Mouse (Mus musculus) midbrain, embryonic 14.5 days (tissue): ENCODE results near the gene Samd4. TPM values are rescaled to one million over a fixed set of nuclear protein-coding genes. Genes with fewer than 3 reads are reported as not detected.

Experiments
- ATAC-seq: fragments of 200-750 bp; cut with Nextera tagmentation; 2 replicates; pipeline ENCODE4 v1.8.0; 2017; ENCODE audit warnings: moderate number of reproducible peaks, moderate library complexity; ENCODE audit not compliant: low FRiP score, low TSS enrichment
- DNase-seq: peaks from one replicate; pipeline ENCODE4 v3.0.0-alpha.2; 2015
- H3K27ac ChIP-seq: fragments of 300-500 bp; sonication (generic); replicated peaks from 2 replicates; pipeline ENCODE4 v1.5.1; 2014; ENCODE audit warnings: mild to moderate bottlenecking, low read depth, low read length, moderate library complexity
- H3K27me3 ChIP-seq: fragments of 300-500 bp; sonication (generic); 2 replicates; pipeline ENCODE4 v1.6.1; 2014; ENCODE audit warnings: low read length, control low read depth, mixed read lengths; ENCODE audit not compliant: control insufficient read depth, insufficient read depth
- H3K36me3 ChIP-seq: fragments of 300-500 bp; sonication (generic); 2 replicates; pipeline ENCODE4 v1.6.1; 2014; ENCODE audit warnings: low read length, control low read depth; ENCODE audit not compliant: control insufficient read depth, insufficient read depth
- H3K4me1 ChIP-seq: fragments of 300-500 bp; sonication (generic); 2 replicates; pipeline ENCODE4 v1.6.1; 2014; ENCODE audit warnings: mild to moderate bottlenecking, antibody characterized with exemption, low read length, control low read depth; ENCODE audit not compliant: control insufficient read depth, insufficient read depth
- H3K4me2 ChIP-seq: fragments of 300-500 bp; sonication (generic); 2 replicates; pipeline ENCODE4 v1.6.1; 2014; ENCODE audit warnings: mild to moderate bottlenecking, low read length, moderate library complexity
- H3K4me3 ChIP-seq: fragments of 300-500 bp; sonication (generic); replicated peaks from 2 replicates; pipeline ENCODE4 v1.5.1; 2014; ENCODE audit warnings: low read depth, low read length
- H3K9ac ChIP-seq: fragments of 300-500 bp; sonication (generic); replicated peaks from 2 replicates; pipeline ENCODE4 v1.6.1; 2014; ENCODE audit warnings: mild to moderate bottlenecking, low read length, moderate library complexity
- H3K9me3 ChIP-seq: fragments of 300-500 bp; sonication (generic); 2 replicates; pipeline ENCODE4 v1.6.1; 2016; ENCODE audit warnings: low read length, control low read depth, mixed read lengths; ENCODE audit not compliant: control insufficient read depth
- WGBS: fragments of 180-500 bp; shearing (Covaris S2); extraction: QIAGEN DNeasy Blood & Tissue Kit; methylation state at CpG from one replicate; pipeline ENCODE4 v1.1.7; 2014; 5-methylcytosine and 5-hydroxymethylcytosine counted together
- polyA plus RNA-seq: library from polyadenylated mRNA; unstranded; fragments of >200 nt; fragmentation: Nextera tagmentation; extraction: Ambion mirVana; gene quantifications from 2 replicates; pipeline ENCODE4 v1.2.1, GENCODE M21; 2014

Samd4 gene
- polyA plus RNA-seq, 1 experiment from 2014 or later, result 3.1 TPM

GRCm38 (mm10) chr14:46897953-46898352, 15.3 kb downstream of the Samd4 start:
- no peak overlapping the region for H3K27ac ChIP-seq
- H3K27me3 ChIP-seq, result no peaks in the 10 kb centered on the region
- H3K4me2 ChIP-seq, result no peak overlapping the region
- no peak overlapping the region for H3K4me3 ChIP-seq
- H3K9ac ChIP-seq, result no peak overlapping the region
- no peaks in the 10 kb centered on the region for H3K36me3 ChIP-seq
- H3K4me1 ChIP-seq, result no peaks in the 10 kb centered on the region
- WGBS, result 89% methylated on average over 5 of the region's 5 CpGs
- ATAC-seq (no peak), DNase-seq (no peak)
- H3K9me3 ChIP-seq, result no peaks in the 10 kb centered on the region

DNA sequence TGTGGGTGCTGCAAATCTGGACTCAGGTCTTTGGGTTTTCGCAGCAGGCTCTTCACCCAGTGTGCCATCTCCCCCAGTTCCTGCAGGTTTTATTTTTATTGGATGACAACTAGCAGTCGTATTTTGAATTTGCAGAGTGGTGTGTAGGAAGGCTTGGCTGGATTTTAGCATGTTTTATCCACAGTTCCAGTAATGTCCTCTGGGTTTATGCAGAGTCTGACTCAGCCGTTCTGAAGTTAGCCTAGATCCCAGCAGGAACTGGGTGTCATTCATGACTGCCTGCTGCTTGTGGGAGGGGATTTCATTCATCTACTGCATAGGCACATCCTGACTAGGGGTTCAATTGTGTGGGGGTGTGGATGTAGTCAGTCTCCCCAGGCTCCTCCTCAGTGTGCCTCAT, 16.0 kb downstream of the Samd4 start:
- Histone ChIP-seq H3K4me2 (no peak overlapping the region), H3K9ac (no peak overlapping the region), H3K27ac (no peak overlapping the region), H3K4me3 (no peak overlapping the region), H3K27me3 (no peaks in the 10 kb centered on the region), H3K36me3 (no peaks in the 10 kb centered on the region), H3K4me1 (no peaks in the 10 kb centered on the region), H3K9me3 (no peaks in the 10 kb centered on the region)
- DNase-seq (no peak), ATAC-seq (no peak)
- WGBS, result 67% methylated on average over 3 of the region's 3 CpGs

- DNase-seq, result no peak
- 93% methylated on average over 9 of the region's 9 CpGs for WGBS
- Histone ChIP-seq H3K9me3 (no peaks in the 10 kb centered on the region), H3K27ac (no peak overlapping the region), H3K9ac (no peak overlapping the region), H3K4me3 (no peak overlapping the region), H3K27me3 (no peaks in the 10 kb centered on the region), H3K4me1 (no peaks in the 10 kb centered on the region), H3K4me2 (no peak overlapping the region), H3K36me3 (no peaks in the 10 kb centered on the region)
- ATAC-seq, result no peak
Observed at GRCm38 (mm10) chr14:46902498-46903087, 19.9 kb downstream of the Samd4 start.

GRCm38 (mm10) chr14:46904276-46904675, 21.6 kb downstream of the Samd4 start:
- Histone ChIP-seq H3K9me3 (no peaks in the 10 kb centered on the region), H3K36me3 (no peaks in the 10 kb centered on the region), H3K27ac (no peak overlapping the region), H3K4me3 (no peak overlapping the region), H3K4me2 (no peak overlapping the region), H3K27me3 (no peaks in the 10 kb centered on the region), H3K4me1 (no peaks in the 10 kb centered on the region), H3K9ac (no peak overlapping the region)
- DNase-seq (no peak), ATAC-seq (no peak)
- WGBS, result 91% methylated on average over 4 of the region's 4 CpGs

- ATAC-seq (no peak), DNase-seq (no peak)
- H3K4me1 ChIP-seq, result no peaks in the 10 kb centered on the region
Observed at GRCm38 (mm10) chr14:46908858-46909257, 26.2 kb downstream of the Samd4 start.

GRCm38 (mm10) chr14:46912496-46912895, 29.8 kb downstream of the Samd4 start:
- Histone ChIP-seq H3K27me3 (no peaks in the 10 kb centered on the region), H3K4me3 (no peak overlapping the region), H3K9ac (no peak overlapping the region), H3K4me1 (no peaks in the 10 kb centered on the region), H3K27ac (no peak overlapping the region), H3K9me3 (no peaks in the 10 kb centered on the region), H3K4me2 (no peak overlapping the region), H3K36me3 (no peaks in the 10 kb centered on the region)
- DNase-seq (no peak), ATAC-seq (no peak)
- WGBS, result 90% methylated on average over 7 of the region's 7 CpGs

More at GRCm38 (mm10) chr14:46908858-46909257, 26.2 kb downstream of the Samd4 start:
- 79% methylated on average over 8 of the region's 8 CpGs for WGBS
- H3K9ac ChIP-seq, result no peak overlapping the region
- no peak overlapping the region for H3K27ac ChIP-seq
- H3K4me3 ChIP-seq, result no peak overlapping the region
- H3K36me3 ChIP-seq, result no peaks in the 10 kb centered on the region
- no peaks in the 10 kb centered on the region for H3K9me3 ChIP-seq
- no peaks in the 10 kb centered on the region for H3K27me3 ChIP-seq
- no peak overlapping the region for H3K4me2 ChIP-seq

DNA sequence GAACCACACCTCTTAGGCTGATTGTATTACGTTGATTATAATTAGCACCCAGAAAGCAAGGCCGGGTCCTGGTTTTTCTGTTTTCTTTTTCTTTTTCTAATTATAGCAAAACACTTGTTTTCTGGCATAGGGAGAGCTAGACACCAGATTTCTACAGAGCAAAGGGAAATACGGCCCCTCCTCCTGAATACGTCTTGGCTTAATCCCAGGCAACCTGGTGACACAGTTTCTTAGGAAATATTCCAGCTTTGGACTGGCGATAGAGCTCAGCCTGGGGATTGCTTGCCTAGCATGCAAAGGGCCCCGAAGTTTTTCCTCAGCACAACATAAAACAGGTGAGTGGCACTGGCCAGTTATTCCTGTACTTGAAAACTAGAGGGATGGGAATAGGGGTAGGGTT, 31.7 kb downstream of the Samd4 start:
- Histone ChIP-seq H3K36me3 (no peaks in the 10 kb centered on the region), H3K27me3 (no peaks in the 10 kb centered on the region), H3K4me2 (no peak overlapping the region), H3K9me3 (no peaks in the 10 kb centered on the region), H3K27ac (no peak overlapping the region), H3K9ac (no peak overlapping the region), H3K4me1 (no peaks in the 10 kb centered on the region), H3K4me3 (no peak overlapping the region)
- DNase-seq (no peak), ATAC-seq (no peak)
- 77% methylated on average over 6 of the region's 6 CpGs for WGBS

DNA sequence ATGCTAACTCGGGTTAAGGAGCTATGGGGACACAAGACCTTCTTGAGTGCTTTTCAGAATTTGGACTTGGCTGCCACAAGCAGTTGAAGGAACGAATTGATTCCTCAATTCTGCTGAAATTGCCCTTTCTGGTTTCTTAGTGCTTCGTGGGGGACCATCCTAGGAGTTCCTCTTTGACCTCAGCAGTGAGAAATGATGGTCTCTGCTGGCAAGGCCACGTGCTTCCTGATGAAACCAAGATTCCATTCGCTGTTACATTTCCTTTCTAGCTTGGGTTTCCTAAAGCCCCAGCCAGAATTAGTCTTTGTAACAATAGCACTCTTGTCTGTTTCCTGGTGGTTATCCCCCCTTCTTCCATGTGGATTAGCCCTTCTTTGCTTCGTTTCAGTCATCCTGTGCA, 32.9 kb downstream of the Samd4 start:
- Histone ChIP-seq H3K4me2 (no peak overlapping the region), H3K9ac (no peak overlapping the region), H3K4me3 (no peak overlapping the region), H3K4me1 (no peaks in the 10 kb centered on the region), H3K27ac (no peak overlapping the region), H3K36me3 (no peaks in the 10 kb centered on the region), H3K9me3 (no peaks in the 10 kb centered on the region), H3K27me3 (no peaks in the 10 kb centered on the region)
- ATAC-seq, result no peak
- WGBS, result 80% methylated on average over 6 of the region's 6 CpGs
- DNase-seq, result no peak

GRCm38 (mm10) chr14:46916581-46916980, 33.9 kb downstream of the Samd4 start:
- no peak for DNase-seq
- H3K4me1 ChIP-seq, result no peaks in the 10 kb centered on the region
- no peak overlapping the region for H3K9ac ChIP-seq
- H3K27me3 ChIP-seq, result no peaks in the 10 kb centered on the region
- no peaks in the 10 kb centered on the region for H3K9me3 ChIP-seq
- 92% methylated on average over 4 of the region's 4 CpGs for WGBS
- H3K36me3 ChIP-seq, result no peaks in the 10 kb centered on the region
- no peak for ATAC-seq
- no peak overlapping the region for H3K27ac ChIP-seq
- H3K4me2 ChIP-seq, result no peak overlapping the region
- no peak overlapping the region for H3K4me3 ChIP-seq
